Mouse (Mus musculus) testis, postnatal 10 days (tissue): ENCODE results near the gene Ube2d1.

Experiments
- DNase-seq: peaks from one replicate; pipeline ENCODE4 v3.0.0; 2021; ENCODE audit warnings: low spot score

Gene Ube2d1

DNA sequence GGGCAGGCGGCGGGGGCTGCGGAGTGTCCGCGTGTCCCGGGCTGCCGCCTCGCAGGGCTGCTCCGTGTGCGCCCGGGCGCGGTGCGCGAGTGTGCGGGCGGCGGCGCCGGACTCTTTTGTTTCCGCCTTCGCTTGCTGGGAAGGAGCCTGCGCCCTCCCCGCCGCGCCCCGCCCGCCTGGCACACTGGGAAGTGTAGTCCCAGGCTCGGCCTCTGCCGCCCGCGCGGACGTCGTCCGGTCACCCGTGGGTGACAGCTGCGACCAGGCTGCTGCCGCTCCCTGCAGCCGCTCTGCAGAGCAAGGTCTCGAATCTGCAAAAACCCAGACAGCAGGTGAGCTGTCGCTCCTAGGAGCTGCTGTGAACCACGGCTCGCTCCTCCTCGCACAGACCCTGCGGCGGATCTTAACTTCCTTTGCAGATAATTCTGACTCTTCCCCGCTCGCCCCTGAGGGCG lies at the start of gene Ube2d1:
Gene Ube2d1, minus strand, starts transcription at position 137 of the 455 bp plus-strand sequence.
- DNase-seq = peak; percentile 88

DNA sequence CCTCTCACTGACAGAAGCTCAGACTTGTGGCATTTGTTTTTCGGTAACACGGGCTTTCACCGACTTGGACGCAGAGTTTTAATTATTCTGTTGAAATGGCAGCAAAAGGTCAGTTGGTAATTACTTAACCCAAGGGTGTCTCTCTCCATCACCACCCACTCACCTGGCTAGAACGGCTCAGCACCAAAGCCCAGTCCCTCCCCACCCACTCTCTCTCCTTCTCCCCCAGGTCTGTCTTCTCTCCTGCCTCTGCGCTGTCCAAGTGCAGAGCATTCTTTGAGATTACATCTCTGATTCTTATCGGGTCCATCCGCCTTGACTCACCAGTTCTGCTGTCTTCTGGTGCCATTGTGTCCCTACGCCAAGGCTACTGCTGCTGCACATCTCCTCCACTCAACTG lies 47.8 kb upstream of the Ube2d1 start:
- DNase-seq = no peak

DNA sequence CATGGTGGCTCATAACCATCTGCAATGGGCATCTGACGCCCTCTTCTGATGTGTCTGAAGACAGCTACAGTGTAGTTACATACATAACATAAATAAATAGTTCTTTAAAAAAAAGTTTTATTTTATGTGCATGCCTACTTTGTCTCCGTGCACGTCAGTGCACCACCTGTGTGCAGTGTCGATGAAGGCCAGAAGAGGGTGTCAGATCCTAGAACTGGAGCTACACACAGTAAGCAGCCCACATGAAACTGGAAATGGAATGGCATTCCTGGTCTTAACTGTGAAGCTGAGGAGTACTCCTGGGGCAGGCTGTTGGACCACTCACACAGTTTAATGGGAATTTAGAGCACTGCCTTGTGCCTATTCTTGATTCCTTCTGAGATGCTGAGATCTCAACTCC lies 47.3 kb upstream of the Ube2d1 start:
- DNase-seq = no peak

DNA sequence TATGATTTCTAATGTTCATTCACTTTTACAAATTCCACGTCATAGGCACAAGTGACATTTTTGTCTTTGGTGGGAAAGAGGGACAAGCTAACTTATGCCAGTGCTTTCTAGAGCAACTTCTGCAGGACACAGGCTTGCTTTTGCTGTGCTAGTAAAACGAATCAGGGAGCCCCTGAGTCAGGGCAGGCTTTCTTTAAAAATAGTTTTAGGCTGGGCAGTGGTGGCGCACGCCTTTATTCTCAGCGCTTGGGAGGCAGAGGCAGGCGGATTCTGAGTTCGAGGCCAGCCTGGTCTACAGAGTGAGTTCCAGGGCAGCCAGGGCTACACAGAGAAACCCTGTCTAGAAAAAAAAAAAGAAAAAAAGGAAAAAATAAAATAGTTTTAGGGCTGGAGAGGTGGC lies 46.8 kb upstream of the Ube2d1 start:
- no peak for DNase-seq

DNA sequence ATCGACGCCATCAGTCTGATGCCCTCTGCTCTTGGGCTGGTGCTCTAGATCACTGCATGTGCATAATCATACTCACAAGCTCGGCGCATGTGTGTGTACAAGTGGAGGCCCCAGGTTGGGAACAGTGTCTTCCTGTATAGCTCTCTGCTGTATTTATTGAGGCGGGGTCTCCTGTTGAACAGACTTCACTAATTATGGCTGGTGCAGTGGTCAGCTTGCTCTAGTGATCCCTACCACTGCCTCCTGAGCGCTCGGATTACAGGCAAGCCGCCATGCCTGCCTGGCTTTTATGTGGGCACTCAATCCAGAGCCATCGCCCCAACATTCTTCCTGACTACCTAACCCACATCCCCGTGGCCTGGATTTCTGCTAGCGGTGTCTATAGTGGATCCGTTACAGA lies 45.0 kb upstream of the Ube2d1 start:
- DNase-seq = no peak

DNA sequence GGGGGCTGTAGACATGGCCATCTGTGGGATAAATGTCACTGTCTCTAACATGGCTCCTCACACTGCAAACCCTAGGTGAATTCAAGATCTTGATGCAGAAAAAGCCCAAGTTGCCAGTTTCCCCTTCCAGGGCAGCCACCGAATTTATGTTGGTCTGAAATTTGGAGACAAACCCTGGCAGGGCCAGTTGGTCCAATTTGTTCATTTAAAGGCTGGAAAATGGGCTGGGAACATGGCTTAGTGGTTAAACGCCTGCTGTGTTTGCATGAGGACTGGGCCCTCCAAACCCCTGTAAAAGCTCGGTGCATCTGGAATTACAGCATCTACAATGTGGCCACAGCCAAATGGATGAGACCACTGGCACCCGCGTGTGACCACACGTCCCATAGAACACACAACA lies 44.2 kb upstream of the Ube2d1 start:
- no peak for DNase-seq

DNA sequence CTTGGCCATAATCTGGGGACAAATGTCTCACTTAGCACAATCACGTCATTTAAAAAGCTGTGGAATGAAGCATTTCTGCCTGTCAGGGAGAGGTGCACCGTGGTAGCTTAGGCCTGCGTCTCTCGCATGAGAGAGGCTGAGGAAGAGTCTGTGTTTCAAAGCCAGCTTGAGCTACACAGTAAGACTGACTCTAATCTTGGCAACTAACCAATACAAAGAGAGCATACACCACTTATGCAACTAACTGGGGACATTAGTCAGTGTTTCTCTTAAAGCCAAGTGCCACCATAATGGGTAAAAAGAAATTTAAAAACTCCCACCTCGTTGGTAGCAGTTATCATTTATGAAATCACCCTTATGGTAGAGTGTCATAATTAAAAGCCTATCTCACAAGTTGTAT lies 43.8 kb upstream of the Ube2d1 start:
- no peak for DNase-seq

DNA sequence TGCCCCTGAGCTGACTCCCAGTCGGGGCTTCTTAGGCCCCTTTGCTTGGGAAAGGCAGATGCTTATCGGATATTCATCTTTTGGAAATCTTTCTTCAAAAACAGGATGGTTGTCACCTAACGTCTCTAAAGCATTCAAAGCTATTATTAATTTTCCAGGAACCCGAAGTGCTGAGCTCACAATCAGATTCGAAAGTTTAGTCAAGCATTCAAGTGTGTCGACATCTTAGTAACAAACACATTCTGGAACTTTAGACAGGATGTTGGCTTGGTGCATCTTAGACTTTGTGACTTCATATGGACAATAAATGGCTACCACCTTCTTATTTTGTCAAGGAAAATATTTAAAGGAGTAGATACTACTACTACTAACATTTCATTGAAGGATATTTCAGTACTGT lies 43.3 kb upstream of the Ube2d1 start:
- no peak for DNase-seq

DNA sequence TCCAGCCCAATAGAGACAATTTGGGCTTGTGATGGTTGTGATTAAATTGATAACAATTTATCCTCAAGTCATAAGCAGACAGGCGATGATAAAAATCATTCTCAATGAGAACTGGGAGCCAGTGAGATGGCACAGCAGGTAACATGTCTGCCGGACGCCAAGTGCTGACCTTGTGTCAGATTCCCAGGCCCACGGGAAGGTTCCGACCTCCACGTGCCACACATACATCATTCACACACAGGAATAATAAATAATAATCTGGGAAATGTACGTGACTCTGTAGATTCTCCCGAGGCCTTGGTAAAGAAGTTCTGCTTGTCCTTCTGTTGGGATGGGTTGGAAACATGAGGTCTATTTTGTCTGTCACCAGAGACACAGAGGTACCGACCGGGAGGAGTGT lies 42.3 kb upstream of the Ube2d1 start:
- no peak for DNase-seq

DNA sequence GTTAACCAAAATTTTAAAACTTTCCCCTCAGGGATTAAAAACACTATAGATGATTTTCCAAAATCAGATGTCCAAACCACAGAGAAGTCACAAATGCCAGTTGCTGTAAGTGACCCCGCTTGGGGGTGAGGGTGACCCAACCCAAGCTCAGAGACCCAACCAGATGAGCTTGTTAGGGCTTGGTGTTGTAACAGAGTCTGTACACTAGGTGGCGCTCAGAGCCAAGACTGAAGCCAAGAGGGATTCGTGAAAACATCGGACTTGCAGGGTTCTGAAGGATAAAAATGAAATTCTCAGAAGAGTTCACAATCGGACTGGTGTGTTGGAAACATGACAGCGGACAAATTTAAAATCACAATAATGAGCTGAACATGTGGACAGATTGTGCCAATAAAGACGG lies 41.7 kb upstream of the Ube2d1 start:
- DNase-seq = peak; percentile 77

DNA sequence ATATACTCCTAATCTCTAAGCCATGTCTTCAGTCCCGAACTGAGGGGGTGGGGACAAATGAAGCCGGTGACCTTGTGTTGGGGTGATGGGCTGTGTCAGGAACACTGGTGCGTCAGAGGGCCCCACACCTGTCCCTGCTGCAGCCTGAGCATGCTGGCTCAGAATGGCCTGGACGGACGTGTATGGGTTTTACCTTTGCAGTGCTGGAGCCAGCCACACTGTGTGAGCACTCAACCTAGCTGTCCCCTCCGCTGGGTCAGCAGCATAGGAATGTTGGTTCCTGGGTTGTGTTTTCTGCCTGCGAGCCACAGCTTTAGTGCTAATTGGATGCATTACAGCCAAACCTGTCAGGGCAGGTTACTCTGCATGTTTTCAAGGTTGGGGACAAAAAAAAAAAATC lies 41.1 kb upstream of the Ube2d1 start:
- DNase-seq = no peak

DNA sequence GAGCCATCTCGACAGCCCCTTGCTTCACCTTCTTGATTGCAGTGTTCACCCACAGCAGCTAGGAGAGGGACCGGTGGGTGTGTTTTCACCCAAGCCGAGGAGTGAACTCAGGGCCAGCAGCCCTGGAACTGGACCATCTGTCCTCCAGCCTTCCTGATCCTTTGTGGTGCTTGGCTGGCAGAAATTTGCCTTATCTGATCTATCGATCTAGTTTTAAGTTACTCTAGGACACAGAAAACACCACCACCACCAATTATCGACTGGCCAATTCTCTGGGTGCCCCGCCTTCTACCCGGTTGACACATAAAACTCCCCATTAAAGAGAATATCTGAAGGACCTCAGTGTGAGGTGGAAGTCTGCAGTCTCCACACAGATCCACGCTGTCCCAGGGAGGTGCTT lies 38.6 kb upstream of the Ube2d1 start:
- DNase-seq = no peak

DNA sequence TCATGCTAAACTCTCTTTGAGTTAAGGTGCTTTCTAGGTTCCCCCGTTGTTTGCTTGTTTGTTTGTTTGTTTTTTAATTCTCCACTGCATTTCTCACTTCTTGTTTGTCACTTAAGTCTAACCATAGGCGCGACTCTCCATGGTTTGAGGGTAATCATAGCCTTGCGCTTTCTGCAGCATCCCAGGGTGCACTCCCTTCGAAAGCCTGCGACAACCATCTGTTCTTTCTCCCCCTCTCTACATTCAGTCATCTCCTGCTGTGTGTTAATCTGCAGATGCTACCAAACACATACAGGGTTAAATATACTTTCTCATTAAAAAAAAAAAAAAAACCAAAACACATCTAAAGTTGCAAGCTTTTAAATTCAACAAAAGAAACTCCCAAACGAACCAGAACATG lies 31.4 kb upstream of the Ube2d1 start:
- DNase-seq = no peak

DNA sequence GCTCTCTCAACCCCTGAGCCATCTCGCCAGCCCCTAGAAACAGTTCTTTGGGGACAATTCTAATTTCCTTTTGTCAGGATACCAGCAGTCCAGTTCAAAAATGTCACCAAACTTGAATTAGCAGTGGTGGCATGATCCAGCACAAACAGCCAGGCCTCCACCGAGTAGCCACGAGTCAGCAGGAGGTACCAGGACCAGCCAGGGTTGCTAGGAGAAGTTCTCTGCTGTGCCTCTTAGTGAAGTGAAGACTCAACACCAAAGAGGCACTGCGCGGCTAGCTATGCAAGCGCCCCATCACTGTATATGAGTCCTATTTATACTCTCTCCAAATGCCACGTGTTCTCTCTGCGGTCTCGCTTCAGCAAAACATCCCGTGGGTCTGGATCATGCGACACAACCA lies 31.0 kb upstream of the Ube2d1 start:
- DNase-seq = no peak

DNA sequence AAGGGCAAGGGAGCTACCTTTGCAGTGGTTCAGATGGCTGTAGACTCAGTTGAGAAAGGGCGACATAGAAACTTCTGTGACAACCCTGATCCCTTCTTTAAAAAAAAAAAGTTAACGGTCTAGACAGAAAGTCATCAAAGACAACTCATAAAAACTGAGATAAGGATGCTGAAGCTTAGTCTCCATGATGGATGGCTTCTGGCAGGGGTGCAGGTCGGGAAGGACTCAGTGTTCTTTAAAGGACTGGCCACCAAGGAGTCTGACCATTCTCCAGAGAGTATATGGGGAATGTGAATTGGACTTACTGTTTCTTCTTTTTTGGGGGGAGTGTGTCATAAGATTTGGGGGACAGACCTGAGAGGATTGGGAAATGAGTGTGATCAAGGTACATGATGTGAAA lies 29.5 kb upstream of the Ube2d1 start:
- DNase-seq = no peak

DNA sequence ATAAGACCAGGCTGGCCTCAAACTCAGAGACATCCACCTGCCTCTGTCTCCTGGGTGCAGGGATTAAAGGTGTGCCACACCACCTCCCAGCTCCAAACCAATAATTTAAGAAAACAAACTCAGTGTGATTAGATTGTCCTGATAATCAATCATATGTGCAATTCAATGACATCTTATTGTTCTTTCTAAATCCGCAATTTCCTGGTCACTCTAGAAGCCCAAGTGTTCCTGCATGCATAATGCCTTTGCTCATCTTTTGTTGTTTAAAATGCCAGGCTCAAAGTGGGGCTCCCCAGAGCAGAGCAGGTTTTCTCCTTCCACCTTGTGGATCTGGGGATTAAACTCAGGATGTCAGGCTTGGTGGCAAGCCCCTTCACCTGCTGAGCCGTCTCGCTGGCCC lies 25.2 kb upstream of the Ube2d1 start:
- no peak for DNase-seq

DNA sequence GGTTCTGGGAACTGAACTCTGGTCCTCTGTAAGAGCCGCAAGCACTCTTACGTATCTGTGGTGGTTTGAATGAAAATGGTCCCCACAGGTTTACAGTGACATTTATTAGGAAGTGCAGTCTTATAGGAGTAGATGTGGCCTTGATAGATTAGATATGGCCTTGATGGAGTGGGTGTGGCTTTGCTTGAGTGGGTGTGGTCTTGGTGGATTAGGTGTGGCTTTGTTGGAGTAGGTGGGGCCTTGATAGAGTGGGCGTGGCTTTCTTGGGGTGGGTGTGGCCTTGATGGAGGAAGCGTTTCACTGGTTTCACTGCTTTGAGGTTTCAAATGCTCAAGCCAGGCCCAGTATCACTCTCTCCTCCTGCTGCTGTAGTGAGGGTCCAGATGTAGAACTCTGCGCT lies 23.1 kb upstream of the Ube2d1 start:
- no peak for DNase-seq

DNA sequence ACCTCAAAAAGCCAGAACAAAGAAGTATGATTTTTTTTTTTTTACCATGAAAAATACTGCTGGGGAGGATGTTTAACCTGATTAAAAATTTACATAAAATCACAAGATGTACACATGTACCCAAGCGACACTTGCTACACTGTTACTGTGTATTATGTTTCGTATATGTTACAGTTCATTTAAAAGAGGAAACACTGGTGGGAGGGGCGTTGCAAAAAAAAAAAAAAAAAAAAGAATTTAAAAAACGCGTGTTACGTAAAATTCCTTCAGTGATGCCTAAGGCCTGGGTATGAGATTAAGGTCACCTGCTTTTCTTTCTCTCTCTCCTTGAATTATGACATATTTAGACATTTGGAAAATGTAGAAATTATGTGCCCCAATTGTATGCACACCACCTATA lies 21.7 kb upstream of the Ube2d1 start:
- no peak for DNase-seq

DNA sequence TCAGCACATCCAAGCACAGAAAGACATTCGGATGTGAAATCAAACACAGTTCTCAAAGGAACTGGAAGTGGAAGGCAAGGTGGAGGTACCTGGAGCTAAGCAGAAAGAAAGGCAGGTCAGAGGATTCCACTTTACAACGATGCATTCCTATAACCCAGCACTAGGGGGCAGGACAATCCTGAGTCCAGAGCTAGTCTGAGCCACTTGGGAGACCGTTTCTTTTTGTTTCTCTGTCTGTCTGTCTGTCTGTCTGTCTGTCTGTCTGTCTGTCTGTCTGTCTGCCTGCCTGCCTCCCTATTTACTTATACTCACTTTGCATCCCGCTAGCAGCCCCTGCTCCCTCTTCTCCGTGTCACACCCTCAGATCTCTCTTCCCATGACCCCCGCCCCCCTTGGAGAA lies 21.1 kb upstream of the Ube2d1 start:
- no peak for DNase-seq

DNA sequence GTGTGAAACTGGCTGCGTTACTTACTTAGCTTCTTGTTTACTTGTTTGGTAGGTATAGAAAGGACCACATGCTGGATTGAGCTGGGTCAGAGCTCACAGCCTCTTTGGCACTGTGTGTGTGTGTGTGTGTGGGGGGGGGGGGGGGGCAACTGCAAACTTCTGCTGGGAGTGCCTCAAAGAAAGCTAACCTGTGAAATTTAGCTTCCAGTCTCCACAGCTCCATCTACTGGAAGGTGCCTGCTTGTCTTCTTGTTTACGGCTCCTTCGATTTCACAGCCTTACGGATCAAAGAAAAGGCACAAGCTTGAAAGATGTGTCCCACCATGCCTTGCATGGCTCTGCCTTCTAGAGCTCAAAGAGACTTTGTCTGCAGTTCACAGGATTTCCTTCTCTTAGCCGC lies 17.4 kb upstream of the Ube2d1 start:
- no peak for DNase-seq

DNA sequence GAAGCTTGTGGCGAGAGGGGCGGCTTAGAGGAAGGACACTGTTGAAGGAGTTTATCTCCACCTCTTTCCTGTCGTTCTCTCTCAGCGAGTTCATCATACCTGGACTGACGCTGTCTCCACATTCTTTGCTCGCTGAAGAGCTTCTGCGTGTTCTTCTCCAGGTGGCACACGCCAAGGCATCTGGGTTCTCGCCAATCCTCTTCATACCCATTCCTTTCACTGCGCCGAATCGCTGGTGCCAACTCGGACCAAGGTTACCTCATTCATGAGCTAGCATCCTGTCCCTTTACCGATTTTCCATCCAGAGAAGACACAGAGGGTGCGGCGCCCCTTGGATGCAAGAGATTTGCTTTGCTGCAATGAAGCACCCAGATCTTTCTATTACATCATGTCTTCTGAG lies 15.1 kb upstream of the Ube2d1 start:
- no peak for DNase-seq

DNA sequence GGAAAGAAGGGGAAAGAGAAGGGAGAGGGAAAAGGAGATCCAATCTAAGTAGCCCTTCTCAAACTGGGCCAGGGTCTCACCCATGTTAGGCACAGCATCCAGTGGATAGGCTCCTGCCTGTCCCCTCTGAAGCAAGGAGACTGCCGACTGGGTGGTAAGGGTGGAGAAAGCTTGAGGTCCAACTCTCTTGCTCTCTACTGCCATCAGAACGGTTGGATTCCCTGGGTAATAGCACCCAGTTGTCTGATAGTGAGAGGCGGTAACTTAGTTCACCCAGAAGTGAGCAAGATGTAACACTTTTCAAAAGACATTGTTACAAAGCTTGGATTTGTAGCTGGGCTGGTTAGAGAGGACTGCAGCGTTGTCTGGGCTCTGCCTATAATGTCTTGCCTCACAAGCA lies 8.2 kb upstream of the Ube2d1 start:
- DNase-seq = no peak

DNA sequence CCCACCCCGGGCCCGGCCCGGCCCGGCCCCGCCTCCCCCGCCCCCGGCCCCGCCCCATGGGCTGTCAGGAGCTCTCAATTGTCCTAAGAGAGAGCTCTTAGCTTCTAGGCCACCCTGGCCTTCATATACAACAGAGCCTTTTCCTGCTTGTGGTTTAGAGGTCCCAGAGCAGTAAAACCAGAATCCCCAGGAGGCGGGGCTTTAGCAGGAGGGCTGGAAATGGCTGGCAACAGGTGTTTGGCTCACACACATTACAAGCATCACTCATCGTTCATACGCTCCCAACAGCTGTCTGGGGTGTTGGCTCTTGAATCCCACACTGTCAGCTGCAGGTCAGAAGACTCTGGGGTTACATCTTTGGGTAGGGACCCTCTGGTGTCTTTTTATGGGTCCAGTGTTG lies 7.2 kb upstream of the Ube2d1 start:
- DNase-seq = no peak

DNA sequence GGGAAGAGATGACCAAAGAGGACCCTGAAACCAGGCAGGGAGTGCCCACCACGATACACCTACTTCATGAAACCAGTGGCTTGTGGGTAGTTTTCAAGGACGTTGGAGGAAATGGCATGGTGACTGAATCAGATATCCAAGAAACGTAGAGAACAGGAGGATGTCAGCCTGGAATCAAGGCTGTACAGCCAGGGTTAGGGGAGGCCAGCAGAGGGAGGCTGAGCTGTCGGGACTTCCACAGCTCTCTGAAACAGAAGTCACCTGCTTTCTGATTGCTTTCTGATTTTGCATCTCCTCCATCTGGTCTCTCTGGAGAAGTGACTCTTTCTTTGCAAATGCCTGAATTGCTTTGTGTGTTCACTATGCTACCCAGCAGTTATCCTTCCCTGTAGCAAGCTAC lies 6.7 kb upstream of the Ube2d1 start:
- DNase-seq = no peak

DNA sequence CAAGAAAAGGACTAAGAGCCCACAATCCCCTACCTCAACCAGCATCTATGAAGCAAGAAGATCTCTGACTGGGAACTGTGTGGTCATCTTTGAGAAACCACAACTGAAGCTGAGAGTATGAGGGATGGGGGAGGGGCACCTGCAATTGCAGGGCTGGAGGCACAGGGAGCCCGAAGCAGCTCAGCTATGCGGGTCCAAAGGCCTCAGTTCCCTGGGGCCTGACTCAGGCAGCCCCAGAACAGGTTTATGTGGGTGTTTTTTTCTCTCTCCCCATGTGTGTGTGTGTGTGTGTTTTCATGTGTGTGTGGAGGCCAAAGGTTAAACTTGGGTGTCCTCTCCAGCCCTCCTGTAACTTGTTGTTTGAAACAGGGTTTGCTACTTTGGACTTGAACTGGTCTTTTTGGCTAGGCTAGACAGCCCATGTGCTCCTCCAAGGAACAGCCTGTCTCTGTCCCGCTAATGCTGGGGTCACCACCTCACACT lies 6.2 kb upstream of the Ube2d1 start:
- no peak for DNase-seq
